Mouse (Mus musculus) spleen, adult 2 months (tissue): Measurements from ENCODE around the gene Unc50. TPM values are rescaled to one million over a fixed set of nuclear protein-coding genes. Genes with fewer than 3 reads are reported as not detected.

ENCODE experiments used
- DNase-seq, 2 experiments: peaks; one replicate each; pipeline versions ENCODE4 v3.0.0 to v3.0.0-alpha.2; 2012 to 2021; ENCODE audit warnings: low spot score in 2 of 2, low read depth in 1 of 2
- H3K27ac ChIP-seq: fragments of 200-500 bp; 2 replicates; pipeline ENCODE4 v1.5.1; 2012; ENCODE audit warnings: low read length, inconsistent platforms; ENCODE audit not compliant: insufficient read depth
- H3K27me3 ChIP-seq: fragments of 200-500 bp; 2 replicates; pipeline ENCODE4 v1.6.1; 2012; ENCODE audit warnings: mild to moderate bottlenecking, moderate library complexity, low read length, inconsistent platforms; ENCODE audit not compliant: control insufficient read depth, insufficient read depth
- H3K36me3 ChIP-seq: fragments of 200-500 bp; 2 replicates; pipeline ENCODE4 v1.6.1; 2012; ENCODE audit warnings: mild to moderate bottlenecking, low read length, inconsistent platforms; ENCODE audit not compliant: control insufficient read depth, insufficient read depth
- H3K4me1 ChIP-seq: fragments of 200-500 bp; 2 replicates; pipeline ENCODE4 v1.6.1; 2011; ENCODE audit warnings: inconsistent platforms; ENCODE audit not compliant: control insufficient read depth, insufficient read depth, insufficient read length
- H3K4me3 ChIP-seq: fragments of 200-500 bp; 2 replicates; pipeline ENCODE4 v1.5.1; 2011; ENCODE audit warnings: mild to moderate bottlenecking, inconsistent platforms; ENCODE audit not compliant: insufficient read depth, insufficient read length; ENCODE audit errors: extremely low read depth
- CTCF ChIP-seq: fragments of 200-500 bp; IDR thresholded peaks from 2 replicates; pipeline ENCODE4 v1.5.1; 2011; ENCODE audit warnings: mild to moderate bottlenecking, inconsistent platforms; ENCODE audit not compliant: insufficient read depth, insufficient read length, insufficient replicate concordance; ENCODE audit errors: extremely low read depth
- POLR2A ChIP-seq: fragments of 200-500 bp; IDR thresholded peaks from 2 replicates; pipeline ENCODE4 v1.6.1; 2011; ENCODE audit warnings: low read depth, low read length, inconsistent platforms
- WGBS: fragments of 180-500 bp; shearing (Covaris S2); methylation state at CpG from one replicate; pipeline ENCODE4 v1.1.7; 2018; 5-methylcytosine and 5-hydroxymethylcytosine counted together
- polyA plus RNA-seq: library from polyadenylated mRNA; depleted of rRNA; stranded (reverse); fragments of >200 nt; gene quantifications from 2 replicates; pipeline ENCODE4 v1.2.3, GENCODE M21; 2012

Gene Unc50
- polyA plus RNA-seq, 1 experiment: 32.7 TPM

GRCm38 (mm10) chr1:37399734-37400133, 30.2 kb upstream of the Unc50 start:
- Histone ChIP-seq H3K36me3 (peaks cover 3% of the 10 kb centered on the region), H3K27ac (no peak overlapping the region), H3K4me3 (no peak overlapping the region), H3K4me1 (no peaks in the 10 kb centered on the region), H3K27me3 (no peaks in the 10 kb centered on the region)
- TF ChIP-seq POLR2A: no peak
- no peak for TF ChIP-seq CTCF
- 94% methylated on average over 8 of the region's 8 CpGs for WGBS
- DNase-seq: no peak

DNA sequence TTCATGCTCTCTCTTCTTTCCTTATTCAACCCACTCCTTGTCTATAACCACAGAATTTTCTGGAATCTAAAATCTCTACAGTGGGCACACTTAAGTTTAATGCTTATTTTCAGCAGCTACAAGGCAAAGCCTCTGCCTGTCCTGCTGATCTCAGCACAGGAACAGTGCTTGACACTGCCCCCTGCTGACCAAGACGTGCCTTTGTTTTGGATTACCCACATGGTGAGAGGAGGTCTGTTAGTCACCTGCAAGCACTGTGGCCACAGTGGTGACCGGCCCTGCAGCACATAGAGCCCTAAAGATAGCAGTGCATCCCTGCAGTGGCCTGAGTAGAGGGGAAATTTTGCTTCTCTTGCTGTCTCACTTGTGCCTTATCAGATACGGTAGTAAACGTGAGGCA, 28.3 kb upstream of the Unc50 start:
- Histone ChIP-seq H3K27me3 (no peaks in the 10 kb centered on the region), H3K4me1 (no peaks in the 10 kb centered on the region), H3K27ac (no peak overlapping the region), H3K4me3 (no peak overlapping the region), H3K36me3 (peaks cover 4% of the 10 kb centered on the region)
- peak; percentile 27 to 55 for DNase-seq
- TF ChIP-seq POLR2A (no peak), CTCF (peak; percentile 78; the same call in 1 of the 2 replicates)
- WGBS: 59% methylated on average over 4 of the region's 4 CpGs

GRCm38 (mm10) chr1:37405137-37405536, 24.8 kb upstream of the Unc50 start:
- WGBS: 87% methylated on average over 2 of the region's 2 CpGs
- Histone ChIP-seq H3K27ac (no peak overlapping the region), H3K4me1 (no peaks in the 10 kb centered on the region), H3K4me3 (no peak overlapping the region), H3K36me3 (peaks cover 1% of the 10 kb centered on the region; the same call in 1 of the 2 replicates), H3K27me3 (no peaks in the 10 kb centered on the region)
- DNase-seq: no peak
- TF ChIP-seq CTCF (no peak), POLR2A (no peak)

DNA sequence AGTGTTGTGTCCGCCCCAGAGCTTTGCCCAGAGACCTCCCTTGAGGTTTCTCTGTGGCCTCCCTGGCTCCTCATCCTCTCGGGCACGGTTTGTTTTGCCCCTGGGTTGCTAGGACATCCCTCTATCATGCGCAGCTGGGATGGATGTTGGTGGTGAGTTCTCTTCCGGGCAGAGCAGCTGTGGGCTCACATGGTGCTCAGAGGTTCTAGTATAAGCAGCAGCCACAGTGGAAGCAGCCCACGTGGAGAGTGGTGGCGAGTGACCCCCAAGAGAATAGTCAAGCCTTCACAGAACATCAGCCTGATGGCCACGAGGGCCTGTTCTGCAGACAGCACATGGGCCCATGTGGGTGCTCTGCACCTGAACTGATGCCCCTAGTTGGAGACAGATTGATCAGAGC, 22.7 kb upstream of the Unc50 start:
- no peak for DNase-seq
- no peak overlapping the region for H3K4me3 ChIP-seq
- 65% methylated on average over 8 of the region's 8 CpGs for WGBS
- TF ChIP-seq POLR2A (no peak), CTCF (no peak)
- peaks cover 1% of the 10 kb centered on the region; the same call in 1 of the 2 replicates for H3K36me3 ChIP-seq
- no peaks in the 10 kb centered on the region for H3K4me1 ChIP-seq
- H3K27ac ChIP-seq: no peak overlapping the region
- H3K27me3 ChIP-seq: no peaks in the 10 kb centered on the region

DNA sequence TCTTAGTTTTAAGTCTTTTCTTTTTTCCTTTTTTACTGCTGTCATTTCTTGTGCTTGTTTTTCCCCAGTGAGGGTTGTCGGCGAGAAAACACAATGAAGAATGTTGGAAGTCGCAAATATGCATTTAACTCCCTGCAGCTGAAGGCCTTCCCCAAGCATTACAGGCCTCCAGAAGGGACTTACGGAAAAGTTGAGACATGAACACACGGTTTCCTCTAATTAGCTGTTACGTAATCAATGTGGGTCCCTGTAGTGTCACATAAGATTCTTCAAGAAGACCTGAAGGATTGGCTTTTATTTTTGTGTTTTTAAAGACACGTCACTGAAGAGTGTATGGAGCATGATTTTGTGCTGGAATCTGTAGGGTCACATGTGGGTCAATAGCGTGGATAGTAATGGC, 21.9 kb upstream of the Unc50 start:
- no peak for TF ChIP-seq POLR2A
- TF ChIP-seq CTCF: no peak
- Histone ChIP-seq H3K4me3 (no peak overlapping the region), H3K36me3 (peaks cover 1% of the 10 kb centered on the region; the same call in 1 of the 2 replicates), H3K27me3 (no peaks in the 10 kb centered on the region), H3K27ac (no peak overlapping the region), H3K4me1 (no peaks in the 10 kb centered on the region)
- DNase-seq: no peak
- 89% methylated on average over 8 of the region's 8 CpGs for WGBS

DNA sequence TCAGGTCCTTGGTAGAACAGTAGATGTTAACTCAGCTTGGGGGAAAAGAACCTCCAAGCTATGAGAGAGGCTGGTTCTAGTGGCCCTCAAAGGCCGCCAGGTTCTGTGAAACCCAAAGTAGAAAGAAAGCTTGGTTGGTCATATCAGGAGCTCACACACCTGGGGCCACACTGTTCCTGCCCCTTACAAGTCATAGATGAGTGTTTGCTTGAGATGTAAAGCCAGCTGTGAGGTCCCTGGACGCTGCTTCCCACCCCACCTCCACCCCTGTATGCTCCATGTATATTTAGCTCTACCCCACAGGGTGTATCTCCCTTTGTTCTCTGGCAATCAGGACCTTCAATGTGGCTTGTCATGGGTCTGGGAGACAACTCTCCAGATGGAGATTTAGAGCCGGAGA, 21.3 kb upstream of the Unc50 start:
- Histone ChIP-seq H3K36me3 (peaks cover 1% of the 10 kb centered on the region; the same call in 1 of the 2 replicates), H3K4me1 (no peaks in the 10 kb centered on the region), H3K4me3 (no peak overlapping the region), H3K27me3 (no peaks in the 10 kb centered on the region), H3K27ac (no peak overlapping the region)
- WGBS: 79% methylated on average over 3 of the region's 3 CpGs
- TF ChIP-seq POLR2A: no peak
- no peak for TF ChIP-seq CTCF
- no peak for DNase-seq

DNA sequence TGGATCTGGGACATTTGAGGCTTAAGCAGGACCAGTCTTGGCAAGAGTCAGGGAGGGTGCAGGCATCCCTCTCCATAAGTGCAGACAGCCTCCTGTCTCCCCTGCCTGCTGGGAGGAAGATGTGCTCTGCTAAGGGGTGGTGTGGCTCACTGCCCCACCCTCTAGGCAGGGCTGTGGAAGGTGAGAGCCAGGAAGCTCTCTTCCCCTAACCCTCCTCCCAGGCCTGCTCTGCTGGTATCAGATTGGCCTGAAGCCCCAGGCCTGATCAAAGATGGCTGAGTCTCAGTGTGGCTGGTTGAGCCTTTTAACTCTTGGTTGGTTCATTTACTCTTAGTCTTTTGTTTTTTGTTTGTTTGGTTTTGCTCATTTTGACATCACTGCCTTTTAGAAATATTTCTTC, 20.3 kb upstream of the Unc50 start:
- DNase-seq: no peak
- H3K36me3 ChIP-seq: peaks cover 1% of the 10 kb centered on the region; the same call in 1 of the 2 replicates
- no peaks in the 10 kb centered on the region for H3K27me3 ChIP-seq
- no peak overlapping the region for H3K27ac ChIP-seq
- H3K4me3 ChIP-seq: no peak overlapping the region
- no peaks in the 10 kb centered on the region for H3K4me1 ChIP-seq
- TF ChIP-seq POLR2A (no peak), CTCF (no peak)
